Mouse (Mus musculus): ENCODE measurements around the gene Lrrc29.
"Not testable (repeated sequence)": the region's sequence is repeated elsewhere in the genome, so short reads cannot be mapped to it uniquely, and the experiment has no call there.

Lrrc29 gene

DNA sequence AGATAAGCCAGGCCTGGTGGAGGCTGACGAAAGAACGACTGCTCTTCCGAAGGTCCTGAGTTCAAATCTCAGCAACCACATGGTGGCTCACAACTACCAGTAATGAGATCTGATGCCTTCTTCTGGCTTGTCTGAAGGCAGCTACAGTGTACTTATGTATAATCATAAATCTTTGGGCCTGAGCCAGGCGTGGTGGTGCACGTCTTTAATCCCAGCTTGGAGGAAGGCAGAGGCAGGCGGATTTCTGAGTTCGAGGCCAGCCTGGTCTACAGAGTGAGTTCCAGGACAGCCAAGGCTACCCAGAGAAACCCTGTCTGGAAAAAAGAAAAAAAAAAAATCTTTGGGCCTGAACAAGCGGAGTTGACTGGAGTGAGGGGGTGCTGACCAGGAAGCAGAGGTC is 34.7 kb downstream of the Lrrc29 start:
- in situ Hi-C loops (cut with MseI, MboI) = not testable (repeated sequence)

DNA sequence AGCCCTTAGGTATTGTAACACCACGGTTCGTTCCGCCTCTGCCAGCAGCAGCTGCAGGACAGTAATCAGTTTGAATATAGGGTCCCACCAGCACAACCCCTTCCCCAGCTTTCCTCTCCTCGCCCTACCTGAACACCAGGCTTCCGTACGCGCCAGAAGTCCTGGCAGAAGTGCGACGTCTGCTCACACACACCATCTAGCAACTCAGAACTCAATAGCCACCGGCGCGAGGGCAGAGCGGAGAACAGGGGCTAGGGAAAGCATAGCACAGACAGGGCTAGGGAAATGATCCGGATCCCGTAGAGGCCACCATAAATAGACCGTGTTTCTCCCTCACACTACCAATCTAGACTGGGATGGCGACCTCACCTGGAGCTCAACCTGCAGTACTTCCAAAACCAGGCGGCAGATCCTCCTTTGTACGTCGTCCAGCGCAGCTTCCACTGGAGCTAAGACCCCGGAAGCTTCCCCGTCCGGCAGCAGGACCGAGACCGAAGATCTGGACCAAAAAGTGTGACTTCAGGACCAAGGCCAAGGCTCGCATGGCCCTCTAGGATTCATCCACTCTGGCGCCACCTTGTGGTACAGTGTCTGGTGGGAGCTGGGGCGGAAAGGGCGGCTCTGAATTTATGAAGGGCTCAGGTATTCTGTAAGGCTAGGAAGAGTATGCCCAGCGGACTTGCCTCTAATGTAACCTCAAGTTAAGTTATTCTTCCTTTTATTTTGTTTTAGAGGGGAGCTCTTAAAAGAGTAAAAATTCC is 35.3 kb downstream of the Lrrc29 start:
- in situ Hi-C loops (cut with MseI, MboI) = no loop called here

DNA sequence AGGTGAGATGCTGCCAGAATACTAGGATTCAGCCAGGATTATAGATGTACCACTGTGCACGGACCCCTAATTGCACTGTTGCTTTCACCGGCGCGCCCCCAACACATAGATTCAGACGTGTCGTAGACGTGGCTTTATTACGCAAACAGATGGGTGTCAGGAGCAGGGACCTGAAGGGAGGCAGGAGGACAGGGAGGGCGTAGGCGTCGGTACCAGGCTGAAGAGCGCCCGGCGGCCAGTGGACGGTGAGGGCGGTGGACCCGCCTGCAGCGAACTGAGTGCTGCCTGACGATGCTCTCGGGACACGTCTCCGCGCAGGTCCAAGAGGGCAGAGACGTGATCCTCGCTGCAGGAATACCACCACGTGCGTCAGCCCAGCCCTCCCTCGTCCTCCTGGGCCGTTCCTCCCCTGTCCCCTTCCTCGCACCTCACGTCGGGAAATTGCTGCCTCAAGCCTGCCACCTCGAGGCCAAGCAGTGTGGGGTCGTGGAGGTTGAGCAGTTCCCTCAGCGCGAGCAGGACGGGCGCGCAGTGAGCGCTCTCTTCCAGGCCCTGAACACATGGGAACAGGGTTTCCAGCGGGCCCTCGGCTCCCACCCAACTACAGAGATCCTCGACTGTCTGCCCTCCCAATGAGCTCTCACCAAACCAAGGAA is 36.1 kb downstream of the Lrrc29 start, which contains the start of gene 4931428F04Rik:
Gene 4931428F04Rik, minus strand, starts transcription at position 60 of the 656 bp plus-strand sequence.
- in situ Hi-C loops (cut with MseI, MboI) = no loop called here

DNA sequence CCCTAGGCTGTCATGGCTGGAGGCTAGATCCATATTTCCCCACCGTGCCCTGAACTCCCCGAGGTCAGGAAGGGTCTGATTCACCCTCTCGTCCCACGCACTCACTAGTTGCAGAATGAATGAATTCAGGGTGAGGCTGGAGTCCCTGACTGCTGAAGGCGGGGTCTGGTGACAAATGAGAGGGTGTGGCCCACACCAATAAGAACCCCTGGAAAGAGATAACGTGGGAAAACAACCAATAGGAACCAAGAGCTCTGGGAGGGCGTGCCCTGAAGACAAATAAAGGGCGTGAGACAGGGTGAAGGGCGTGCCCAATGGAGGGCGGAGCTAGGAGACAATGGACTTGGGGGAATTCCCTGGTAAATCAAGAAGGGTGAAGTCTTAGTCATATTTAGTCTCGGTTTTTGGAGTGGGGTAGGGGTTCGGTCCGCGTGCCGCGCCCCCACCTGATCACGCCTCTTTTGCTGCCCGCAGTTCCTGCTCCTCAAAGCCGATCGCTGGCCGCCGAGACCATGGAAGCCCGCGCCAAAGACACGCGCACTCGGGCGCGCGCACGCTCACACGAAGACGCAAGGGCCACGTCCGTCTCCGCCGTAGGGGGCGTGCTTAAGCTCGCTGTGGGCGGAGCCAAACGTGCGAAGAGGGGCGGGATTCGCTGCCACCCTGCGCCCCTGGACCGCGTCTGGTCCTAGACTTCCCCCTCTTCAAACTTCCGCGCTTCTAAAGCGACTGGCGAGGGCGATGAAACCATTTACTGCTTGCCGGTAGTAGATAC is 36.9 kb downstream of the Lrrc29 start:
- in situ Hi-C loops (cut with MseI, MboI) = no loop called here

DNA sequence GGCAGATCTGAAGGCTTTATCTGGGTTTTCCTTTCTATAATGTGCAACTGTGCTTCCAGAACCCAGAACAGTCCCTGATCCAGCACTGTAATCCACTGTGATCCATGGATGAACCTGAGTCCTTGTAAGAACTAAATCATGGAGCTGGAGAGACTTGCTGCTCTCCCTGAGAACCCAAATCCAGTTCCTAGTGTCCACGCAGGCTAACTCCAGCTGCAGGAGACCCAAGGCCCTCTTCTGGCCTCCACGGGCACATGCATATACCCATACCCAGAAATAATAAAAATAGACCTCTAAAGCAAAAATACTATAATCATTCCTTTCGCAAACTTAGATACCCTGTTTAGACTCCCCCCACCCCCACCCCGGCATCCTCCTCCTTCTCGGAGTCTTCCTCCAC is 37.8 kb downstream of the Lrrc29 start:
- in situ Hi-C loops (cut with MseI, MboI) = no loop called here

DNA sequence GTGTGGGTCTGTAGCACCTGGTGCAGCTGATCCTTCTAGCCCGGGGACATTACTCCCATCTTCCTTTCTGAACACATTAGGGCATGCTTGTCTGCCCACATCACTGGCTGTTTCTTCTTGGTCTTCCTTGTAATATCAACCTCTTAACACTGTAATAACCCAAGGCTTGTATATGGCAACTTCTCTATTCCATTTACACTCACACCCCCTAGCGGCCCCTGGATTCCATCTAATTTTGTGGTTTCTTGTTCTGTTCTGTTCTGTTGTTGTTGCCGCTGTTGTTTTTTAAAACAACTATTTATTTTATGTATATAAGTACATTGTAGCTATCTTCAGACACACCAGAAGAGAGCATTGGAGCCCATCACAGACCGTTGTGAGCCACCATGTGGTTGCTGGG is 39.2 kb downstream of the Lrrc29 start:
- in situ Hi-C loops (cut with MseI, MboI) = no loop called here

DNA sequence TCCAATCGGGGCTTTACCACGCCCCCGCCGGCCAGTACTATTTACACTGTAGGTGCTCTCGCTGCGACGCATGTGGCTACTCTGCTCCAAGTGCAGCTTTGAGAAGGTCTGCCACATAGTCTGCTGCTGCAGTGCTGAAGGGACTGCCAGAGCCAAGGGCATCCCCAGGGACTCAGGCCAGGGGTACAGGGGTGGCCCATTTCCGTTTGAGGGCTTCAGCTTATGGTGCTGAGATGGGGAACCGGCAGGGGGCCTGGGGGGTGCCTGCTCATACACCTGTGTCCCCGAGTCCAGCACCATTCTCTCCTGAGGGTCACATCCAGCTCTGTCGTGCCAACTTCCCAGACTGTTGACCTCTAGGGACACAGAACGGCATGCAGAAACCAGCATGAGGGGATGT is 40.6 kb downstream of the Lrrc29 start:
- in situ Hi-C loops (cut with MseI, MboI) = no loop called here

DNA sequence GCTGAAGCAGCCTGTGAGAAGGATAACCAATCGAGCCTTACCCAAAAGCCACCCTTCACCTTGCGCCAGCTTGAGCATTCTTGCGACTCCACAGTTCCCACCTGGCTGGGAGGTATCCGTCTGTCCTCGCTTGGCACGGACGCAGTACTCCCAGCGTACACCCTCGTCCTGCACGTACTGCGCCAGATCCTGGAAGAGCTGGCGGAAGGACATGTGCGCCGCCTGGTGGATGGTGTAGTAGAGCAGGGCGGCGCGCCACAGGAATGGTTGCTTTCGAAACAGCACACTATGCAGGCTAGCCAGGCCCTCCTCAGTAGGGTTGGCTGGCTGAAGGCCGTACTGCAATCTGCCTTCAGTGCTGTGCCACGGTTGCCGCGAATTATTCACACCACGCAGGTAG is 43.0 kb downstream of the Lrrc29 start:
- in situ Hi-C loops (cut with MseI, MboI) = no loop called here

DNA sequence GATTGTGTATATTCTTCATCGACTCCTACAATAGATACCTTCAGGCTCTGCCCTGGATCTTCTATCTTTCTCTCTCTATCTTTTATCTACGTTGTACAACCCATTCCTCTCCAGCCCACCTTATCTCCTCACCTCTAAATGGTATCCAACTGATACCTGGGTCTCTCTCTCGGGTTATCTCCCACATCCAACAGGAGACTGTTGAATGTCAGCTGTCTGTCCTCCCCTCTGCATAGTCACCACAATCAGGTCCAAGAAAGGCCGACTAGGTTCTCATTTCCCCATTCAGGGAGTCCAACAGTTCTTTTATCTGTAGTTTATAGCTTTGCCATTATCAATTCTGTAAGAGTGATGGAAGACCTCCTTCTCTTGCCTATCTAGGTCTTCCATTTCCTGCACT is 43.8 kb downstream of the Lrrc29 start:
- in situ Hi-C loops (cut with MseI, MboI) = no loop called here

DNA sequence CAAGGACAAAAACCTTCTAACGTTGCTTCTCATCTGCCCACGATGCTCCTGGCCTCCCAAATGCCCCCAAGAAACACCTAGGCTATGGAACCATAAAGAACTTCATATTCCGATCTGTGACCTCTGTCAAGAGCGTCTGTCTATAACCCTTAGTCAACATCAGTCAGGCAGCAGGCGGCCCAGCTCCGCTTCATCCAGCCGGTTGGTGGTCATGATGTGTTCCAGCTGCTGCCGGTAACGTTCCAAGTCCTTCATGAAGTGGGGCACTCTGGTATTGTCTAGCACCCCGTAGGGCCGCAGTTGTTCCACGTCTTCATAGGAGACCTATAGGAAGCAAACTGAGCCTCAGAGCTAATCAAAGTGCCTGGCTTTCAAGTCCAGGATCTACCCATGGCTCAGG is 44.3 kb downstream of the Lrrc29 start:
- in situ Hi-C loops (cut with MseI, MboI) = no loop called here

DNA sequence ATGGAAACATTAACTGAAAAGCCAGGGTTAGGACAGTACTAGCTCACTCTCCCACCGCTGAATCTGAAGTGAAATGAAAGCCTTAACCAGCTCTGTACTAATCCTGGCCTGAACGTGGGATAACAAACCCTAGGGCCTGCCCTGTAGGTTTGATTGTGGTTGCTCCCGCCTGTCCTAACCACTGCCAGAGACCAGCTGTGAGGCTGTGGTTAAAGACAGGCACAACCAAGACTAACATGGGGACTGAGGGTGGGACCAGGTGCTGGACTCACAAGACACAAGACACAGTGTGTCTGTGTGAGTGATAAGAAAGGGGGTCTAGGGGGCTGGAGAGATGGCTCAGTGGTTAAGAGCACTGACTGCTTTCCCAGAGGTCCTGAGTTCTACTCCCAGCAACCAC is 45.5 kb downstream of the Lrrc29 start:
- in situ Hi-C loops (cut with MseI, MboI) = no loop called here

DNA sequence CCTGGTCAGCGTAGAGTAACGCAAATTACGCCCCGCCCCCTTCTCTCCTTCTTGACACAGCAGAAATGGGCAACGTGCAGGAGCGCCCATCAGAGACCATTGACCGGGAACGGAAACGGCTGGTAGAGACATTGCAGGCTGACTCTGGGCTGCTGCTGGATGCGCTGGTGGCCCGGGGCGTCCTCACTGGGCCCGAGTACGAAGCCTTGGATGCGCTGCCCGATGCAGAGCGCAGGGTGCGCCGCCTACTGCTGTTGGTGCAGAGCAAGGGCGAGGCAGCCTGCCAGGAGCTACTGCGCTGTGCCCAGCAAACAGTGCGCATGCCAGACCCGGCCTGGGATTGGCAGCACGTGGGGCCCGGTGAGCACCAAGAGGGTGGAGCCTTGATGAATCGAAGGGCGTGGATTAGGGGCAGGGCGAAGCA is 47.2 kb downstream of the Lrrc29 start:
- in situ Hi-C loops (cut with MseI, MboI) = no loop called here

DNA sequence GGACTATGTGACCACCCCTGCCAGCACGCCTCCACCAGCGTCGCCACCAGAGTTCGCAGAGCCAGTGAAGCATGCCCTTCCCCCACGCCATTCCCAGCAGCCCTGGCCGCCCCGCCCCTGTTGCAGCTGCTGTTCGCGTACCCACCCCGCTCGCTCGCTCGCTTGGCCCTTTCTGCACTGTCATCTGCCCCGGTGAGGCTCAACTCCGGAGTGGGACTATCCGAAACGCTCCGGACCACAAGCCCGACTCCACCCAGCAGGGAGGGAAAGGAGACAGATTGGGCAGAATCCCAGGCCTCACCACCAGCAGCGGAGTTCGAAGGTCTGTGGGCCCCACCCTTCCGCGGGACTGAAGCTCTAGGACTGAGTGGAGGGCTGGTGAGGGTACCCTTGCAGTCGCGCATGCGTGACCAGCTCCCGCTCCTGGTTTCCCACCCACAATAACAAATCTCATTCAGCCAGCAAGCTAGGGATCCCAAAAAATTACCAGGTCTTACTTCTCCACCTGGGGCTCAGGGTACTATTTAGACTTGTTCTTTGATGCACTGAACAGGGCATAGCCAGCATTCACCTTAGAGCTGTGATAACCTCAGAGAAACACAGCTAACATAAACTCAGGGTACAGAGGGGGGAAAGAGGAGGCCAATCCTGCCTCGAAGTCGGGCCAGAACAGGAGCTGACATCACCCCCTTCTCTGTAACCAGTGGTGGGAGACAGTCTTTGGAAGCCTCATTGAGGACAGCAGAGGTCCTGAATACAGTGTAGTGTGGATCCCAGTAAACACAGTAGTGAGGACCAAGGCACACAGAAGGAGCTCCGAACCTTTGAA is 49.6 kb downstream of the Lrrc29 start:
- in situ Hi-C loops (cut with MseI, MboI) = no loop called here

DNA sequence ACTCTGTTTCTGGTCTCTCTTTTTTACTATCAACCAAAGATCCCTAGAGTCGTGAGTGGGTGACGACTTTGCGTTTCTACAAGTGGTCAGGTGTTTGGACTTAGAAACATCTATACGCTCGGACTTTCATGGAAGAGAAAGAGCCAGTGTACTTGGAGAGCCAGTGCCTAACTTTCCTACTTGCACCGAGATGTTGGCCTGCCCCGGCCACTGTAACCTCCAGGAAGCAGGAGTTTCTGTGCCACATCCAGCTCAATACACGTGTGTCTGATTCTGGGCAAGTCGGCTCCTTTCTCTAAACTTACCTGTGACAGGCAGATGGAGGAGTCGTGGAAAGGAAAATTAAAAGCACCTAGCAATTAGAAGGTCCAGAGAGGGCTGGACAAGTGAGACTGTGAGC is 50.2 kb downstream of the Lrrc29 start, which contains the start of gene Nol3:
Gene Nol3, plus strand, starts transcription at position 301 of the 400 bp plus-strand sequence.
- in situ Hi-C loops (cut with MseI, MboI) = no loop called here

DNA sequence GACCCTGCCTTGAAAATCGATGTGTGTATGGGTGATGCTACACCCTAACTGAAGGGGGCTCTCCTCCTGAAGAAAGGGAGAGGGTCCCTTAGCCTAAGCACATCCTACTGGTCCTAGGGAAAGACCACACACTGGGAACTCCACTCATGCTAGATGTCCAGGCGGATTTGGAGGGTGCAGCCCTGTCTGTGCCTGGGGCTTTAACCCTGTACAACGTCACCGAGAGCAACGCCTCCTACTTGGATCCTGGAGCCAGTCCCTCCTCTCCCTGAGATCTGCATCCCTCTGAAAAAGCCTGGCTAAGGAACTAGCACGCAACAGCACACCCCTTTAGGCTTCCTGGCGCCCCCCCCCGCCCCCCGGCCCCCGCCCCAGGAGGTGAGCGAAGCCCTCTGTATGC is 50.7 kb downstream of the Lrrc29 start:
- in situ Hi-C loops (cut with MseI, MboI) = no loop called here

DNA sequence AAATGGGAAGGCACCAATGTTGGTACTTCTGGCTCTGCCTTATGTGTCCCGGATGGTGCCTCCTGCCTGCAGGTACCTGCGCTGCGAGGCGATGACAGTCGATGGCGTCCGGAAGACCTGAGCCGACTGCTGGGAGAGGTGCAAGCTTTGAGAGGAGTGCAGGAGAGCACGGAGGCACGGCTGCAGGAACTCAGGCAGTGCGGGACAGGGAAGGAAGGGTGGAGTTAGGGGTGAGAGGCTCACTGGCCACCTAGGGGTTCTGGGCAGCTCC is 55.2 kb downstream of the Lrrc29 start:
- in situ Hi-C loops (cut with MseI, MboI) = no loop called here

DNA sequence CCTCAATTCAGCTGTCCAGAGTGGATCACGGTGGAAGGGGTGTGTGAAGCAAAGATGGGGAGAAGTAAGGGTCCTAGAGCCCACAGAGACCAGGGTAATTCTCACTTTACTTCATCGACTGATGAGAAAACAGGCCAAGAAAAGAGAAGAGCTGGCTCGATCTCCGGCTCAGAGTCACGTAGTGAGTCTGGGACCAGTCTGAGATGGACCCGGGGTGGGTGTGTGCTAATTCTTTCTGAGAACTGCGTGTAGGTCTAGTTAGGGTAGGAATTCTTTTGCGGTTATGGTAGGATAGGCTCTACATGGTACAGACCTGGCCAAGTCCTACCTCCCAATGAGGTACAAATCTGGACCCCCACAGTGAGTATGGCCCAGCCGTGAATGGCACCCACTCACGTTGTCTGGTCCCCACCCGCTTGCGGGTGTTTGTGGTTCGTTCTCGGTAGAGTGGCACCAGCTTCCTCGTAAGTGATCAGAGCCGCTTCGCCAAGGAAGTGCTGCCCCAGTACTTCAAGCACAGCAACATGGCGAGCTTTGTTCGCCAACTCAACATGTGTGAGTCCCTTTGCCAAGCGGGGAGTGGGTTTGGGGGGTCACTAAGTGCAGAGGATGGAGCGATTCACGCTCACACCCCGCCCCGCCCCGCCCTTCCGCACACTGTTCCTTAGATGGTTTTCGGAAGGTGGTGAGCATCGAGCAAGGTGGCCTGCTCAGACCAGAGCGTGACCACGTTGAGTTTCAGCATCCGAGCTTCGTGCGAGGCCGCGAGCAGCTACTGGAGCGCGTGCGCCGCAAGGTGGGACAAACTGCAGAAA is 55.8 kb downstream of the Lrrc29 start:
- in situ Hi-C loops (cut with MseI, MboI) = no loop called here

DNA sequence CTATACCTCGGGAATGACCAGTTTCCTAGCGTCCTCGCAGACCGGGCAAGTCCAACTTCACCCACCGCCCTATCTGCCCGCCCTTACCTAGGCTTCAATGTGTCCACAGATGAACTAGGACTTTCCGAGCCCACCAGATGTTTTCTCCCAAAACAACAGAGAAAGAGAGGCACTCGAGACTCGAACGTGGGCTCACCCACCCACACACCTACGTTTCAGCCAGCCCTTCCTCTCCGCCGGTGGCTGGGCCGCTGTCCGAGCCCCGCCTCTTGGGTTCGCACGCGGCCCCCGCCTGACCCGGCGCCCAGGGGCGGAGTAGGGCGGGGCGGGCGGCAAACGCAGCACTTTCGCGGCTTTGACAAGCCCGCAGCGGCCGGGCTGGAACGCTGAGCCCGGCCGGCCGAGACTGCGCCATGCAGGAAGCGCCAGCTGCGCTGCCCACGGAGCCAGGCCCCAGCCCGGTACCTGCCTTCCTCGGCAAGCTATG is 56.6 kb downstream of the Lrrc29 start, which contains the start of gene Hsf4:
Gene Hsf4, plus strand, starts transcription at position 341 of the 487 bp plus-strand sequence.
- in situ Hi-C loops (cut with MseI, MboI) = no loop called here

DNA sequence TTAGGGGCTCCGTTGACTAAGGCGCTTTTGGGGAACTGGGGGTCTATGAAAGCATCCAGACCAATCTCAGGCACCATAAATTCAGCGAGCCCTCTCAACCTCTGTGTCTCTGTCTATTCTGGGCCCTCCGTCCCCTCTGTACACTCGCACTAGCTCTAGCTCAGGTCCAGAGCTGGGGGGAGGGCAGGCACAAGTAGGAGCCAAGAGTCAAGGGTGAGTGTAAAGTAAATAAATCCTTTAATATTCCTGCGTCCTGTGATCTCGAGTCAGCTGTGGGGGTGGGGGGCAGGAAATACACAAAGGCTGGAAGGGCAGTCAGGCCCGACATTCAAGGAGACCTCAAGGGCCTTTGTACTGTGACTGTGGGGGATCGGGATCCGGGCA is 57.0 kb downstream of the Lrrc29 start:
- in situ Hi-C loops (cut with MseI, MboI) = no loop called here

DNA sequence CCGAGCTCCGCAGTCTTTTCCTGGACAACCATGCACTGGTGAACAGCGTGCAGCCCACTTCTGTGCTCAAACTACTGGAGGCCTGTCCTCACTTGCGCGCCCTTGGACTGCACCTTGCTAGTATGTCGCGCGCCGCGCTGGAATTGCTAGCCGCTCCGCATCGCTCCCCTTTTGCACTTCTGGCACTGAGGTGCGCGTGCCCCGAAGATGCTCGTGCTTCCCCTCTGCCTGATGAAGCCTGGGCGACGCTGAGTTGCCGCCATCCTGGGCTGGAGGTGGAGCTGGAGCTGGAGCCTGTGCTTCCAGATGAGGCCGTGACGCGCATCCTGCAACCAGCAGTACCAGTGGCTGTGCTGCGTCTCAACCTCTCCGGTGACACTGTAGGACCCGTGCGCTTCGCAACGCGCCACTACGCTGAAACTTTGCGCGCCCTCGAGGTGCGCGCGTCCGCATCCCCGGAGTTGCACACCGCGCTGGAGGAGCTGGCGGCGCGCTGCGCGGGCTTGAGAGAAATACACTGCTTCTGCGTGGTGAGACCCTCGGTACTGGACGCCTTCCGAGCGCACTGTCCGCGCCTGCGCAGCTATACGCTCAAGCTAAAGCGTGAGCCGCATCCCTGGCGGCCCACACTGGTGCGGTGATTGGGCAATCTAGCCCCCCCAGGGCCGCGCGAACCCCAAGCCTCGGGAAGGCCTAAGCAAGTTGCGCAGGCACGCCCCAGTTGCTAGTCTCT is 57.6 kb downstream of the Lrrc29 start:
- in situ Hi-C loops (cut with MseI, MboI) = no loop called here
